Mouse (Mus musculus) limb, embryonic 12.5 days (tissue): Measurements from ENCODE around the gene Zmiz1. TPM values are rescaled to one million over a fixed set of nuclear protein-coding genes. Genes with fewer than 3 reads are reported as not detected.

Source experiments
- ATAC-seq: fragments of 200-750 bp; cut with Nextera tagmentation; 2 replicates; pipeline ENCODE4 v1.8.0; 2017; ENCODE audit warnings: low read depth, moderate TSS enrichment; ENCODE audit not compliant: insufficient number of reproducible peaks, insufficient read depth, low FRiP score, low TSS enrichment
- H3K27ac ChIP-seq: fragments of 300-500 bp; sonication (generic); 2 replicates; pipeline ENCODE4 v1.5.1; 2016; ENCODE audit warnings: mild to moderate bottlenecking, moderate library complexity
- H3K27me3 ChIP-seq: fragments of 300-500 bp; sonication (generic); 2 replicates; pipeline ENCODE4 v1.6.1; 2016; ENCODE audit warnings: mild to moderate bottlenecking, moderate library complexity
- H3K36me3 ChIP-seq: fragments of 300-500 bp; sonication (generic); 2 replicates; pipeline ENCODE4 v1.6.1; 2016; ENCODE audit warnings: mild to moderate bottlenecking, moderate library complexity
- H3K4me1 ChIP-seq: fragments of 300-500 bp; sonication (generic); replicated peaks from 2 replicates; pipeline ENCODE4 v1.6.1; 2016
- H3K4me2 ChIP-seq: fragments of 300-500 bp; sonication (generic); 2 replicates; pipeline ENCODE4 v1.6.1; 2016; ENCODE audit warnings: mild to moderate bottlenecking, moderate library complexity
- H3K4me3 ChIP-seq: fragments of 300-500 bp; sonication (generic); replicated peaks from 2 replicates; pipeline ENCODE4 v1.5.1; 2016; ENCODE audit warnings: mild to moderate bottlenecking
- H3K9ac ChIP-seq: fragments of 300-500 bp; sonication (generic); replicated peaks from 2 replicates; pipeline ENCODE4 v1.6.1; 2016; ENCODE audit warnings: mild to moderate bottlenecking, moderate library complexity
- H3K9me3 ChIP-seq: fragments of 300-500 bp; sonication (generic); 2 replicates; pipeline ENCODE4 v1.6.1; 2016; ENCODE audit warnings: mild to moderate bottlenecking, moderate library complexity
- WGBS: fragments of 180-500 bp; shearing (Covaris S2); methylation state at CpG from one replicate; pipeline ENCODE4 v1.1.7; 2016; 5-methylcytosine and 5-hydroxymethylcytosine counted together
- polyA plus RNA-seq: library from polyadenylated mRNA; unstranded; fragments of >200 nt; fragmentation: Nextera tagmentation; extraction: Ambion mirVana; gene quantifications from 2 replicates; pipeline ENCODE4 v1.2.1, GENCODE M21; 2016

Zmiz1 gene
- polyA plus RNA-seq, result 53.4 and 57.1 TPM in 2 replicates

DNA sequence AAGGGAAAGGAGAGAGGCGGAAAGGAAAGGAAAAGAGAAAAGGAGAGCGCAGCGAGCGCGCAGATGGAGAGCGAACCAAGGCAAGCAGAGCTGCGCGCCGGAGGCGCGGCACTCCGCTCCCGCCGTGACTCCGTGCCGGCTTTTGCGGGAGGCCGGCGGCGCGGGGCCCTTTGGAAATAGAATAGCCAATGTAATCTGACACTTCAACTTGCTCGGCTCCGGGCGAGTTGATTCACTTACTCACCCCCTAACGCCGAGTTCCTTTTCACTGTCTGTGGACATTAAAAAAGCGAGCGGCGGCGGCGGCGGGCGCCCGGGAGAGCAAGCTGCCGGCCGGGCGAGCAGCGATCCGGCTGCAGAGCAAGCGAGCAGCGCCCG lies at the start of gene Zmiz1:
Gene Zmiz1 (plus strand): TSS at position 170 of the 378 bp plus-strand sequence.
- Histone ChIP-seq H3K27ac (peak within 1 kb of the TSS; percentile 100), H3K4me1 (peaks cover 64% of the 10 kb centered on the region), H3K4me3 (peak within 1 kb of the TSS; percentile 99), H3K36me3 (no peaks in the 10 kb centered on the region), H3K9ac (peak within 1 kb of the TSS; percentile 99), H3K27me3 (no peaks in the 10 kb centered on the region), H3K9me3 (no peaks in the 10 kb centered on the region), H3K4me2 (peak within 1 kb of the TSS; percentile 97)
- WGBS, result under 1% methylated on average over 42 of the region's 42 CpGs
- peak; percentile 38; the same call in 1 of the 2 replicates for ATAC-seq

DNA sequence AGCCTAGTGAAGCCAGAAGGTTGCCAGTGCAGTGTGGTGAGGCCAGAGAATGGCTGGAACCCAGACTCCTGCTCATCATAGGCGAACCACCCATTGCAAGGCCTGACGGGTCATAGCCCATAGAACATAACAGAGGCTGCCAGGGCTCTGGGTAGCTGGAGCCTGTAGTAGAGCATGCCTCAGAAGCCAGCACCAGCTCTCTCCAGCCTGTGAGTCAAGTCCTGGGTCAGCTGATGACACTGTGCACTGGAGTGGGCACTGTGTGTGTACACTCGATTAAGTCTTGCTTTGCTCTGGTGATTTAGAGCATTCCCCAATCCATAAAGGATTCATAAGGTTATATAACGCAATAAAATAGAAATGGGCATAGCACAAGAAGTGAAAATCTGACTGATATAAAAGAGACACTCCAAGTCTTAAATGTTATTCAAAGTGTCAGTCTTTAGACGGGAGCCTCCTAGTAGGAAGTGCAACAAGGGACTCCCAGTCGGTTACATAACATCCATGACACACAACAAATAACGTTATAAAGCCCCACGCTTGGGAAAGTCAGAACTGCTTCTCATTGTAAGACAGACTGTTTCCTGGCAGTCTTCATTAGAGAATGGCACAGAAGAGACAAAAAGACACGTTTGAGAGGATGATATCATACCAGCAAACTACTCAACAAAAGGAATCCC lies 47.0 kb upstream of the Zmiz1 start:
- no peaks in the 10 kb centered on the region for H3K36me3 ChIP-seq
- no peak for ATAC-seq
- H3K27ac ChIP-seq, result no peak overlapping the region
- peaks cover 2% of the 10 kb centered on the region; the same call in 1 of the 2 replicates for H3K4me1 ChIP-seq
- no peak overlapping the region for H3K4me2 ChIP-seq
- H3K9me3 ChIP-seq, result no peaks in the 10 kb centered on the region
- no peaks in the 10 kb centered on the region for H3K27me3 ChIP-seq
- 88% methylated on average over 9 of the region's 9 CpGs for WGBS
- no peak overlapping the region for H3K9ac ChIP-seq
- no peak overlapping the region for H3K4me3 ChIP-seq

DNA sequence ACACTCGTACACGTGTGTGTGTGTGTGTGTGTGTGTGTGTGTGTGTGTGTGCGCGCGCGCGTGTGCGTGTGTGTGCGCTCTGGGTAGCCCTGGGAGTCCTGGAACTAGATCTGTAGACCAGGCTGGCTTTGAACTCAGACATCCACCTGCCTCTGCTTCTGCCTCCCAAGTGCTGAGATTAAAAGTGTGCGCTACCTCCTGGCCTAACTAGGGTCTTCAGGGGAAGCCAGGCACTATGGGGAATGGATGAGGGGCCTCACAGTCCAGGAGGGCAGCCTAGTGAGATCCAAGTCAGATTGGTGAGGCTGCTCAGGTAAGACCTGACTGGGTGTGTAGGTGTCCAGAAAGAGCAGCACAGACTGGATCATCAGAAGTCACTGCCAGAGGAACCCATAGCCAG lies 46.2 kb upstream of the Zmiz1 start:
- Histone ChIP-seq H3K27me3 (no peaks in the 10 kb centered on the region), H3K9ac (no peak overlapping the region), H3K27ac (no peak overlapping the region), H3K4me1 (peaks cover 4% of the 10 kb centered on the region; the same call in 1 of the 2 replicates), H3K4me3 (no peak overlapping the region), H3K36me3 (no peaks in the 10 kb centered on the region), H3K9me3 (no peaks in the 10 kb centered on the region), H3K4me2 (no peak overlapping the region)
- no peak for ATAC-seq
- 90% methylated on average over 10 of the region's 10 CpGs for WGBS

DNA sequence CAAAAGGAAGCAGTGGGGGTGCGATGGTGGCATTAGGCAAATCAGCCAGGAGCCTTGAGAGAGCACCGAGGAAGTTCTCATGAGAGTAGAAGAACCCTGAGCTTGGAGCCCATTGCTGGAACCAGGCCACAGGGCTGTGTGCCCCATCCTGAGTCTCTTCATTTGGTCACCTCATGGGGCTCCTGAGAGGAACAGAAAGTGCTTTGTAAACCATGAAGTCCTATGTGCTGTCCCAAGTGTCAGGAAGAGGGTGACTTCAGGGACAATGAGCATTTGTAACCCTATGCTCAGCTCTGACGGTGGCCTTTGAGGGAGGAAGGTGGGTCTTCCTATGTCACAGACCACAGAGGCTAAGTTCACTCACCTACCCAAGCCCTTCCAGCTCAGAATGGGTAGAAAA lies 45.5 kb upstream of the Zmiz1 start:
- 57% methylated on average over 3 of the region's 3 CpGs for WGBS
- Histone ChIP-seq H3K36me3 (no peaks in the 10 kb centered on the region), H3K4me3 (no peak overlapping the region), H3K27me3 (no peaks in the 10 kb centered on the region), H3K9ac (no peak overlapping the region), H3K4me2 (no peak overlapping the region), H3K4me1 (peaks cover 4% of the 10 kb centered on the region; the same call in 1 of the 2 replicates), H3K9me3 (no peaks in the 10 kb centered on the region), H3K27ac (no peak overlapping the region)
- ATAC-seq, result no peak

DNA sequence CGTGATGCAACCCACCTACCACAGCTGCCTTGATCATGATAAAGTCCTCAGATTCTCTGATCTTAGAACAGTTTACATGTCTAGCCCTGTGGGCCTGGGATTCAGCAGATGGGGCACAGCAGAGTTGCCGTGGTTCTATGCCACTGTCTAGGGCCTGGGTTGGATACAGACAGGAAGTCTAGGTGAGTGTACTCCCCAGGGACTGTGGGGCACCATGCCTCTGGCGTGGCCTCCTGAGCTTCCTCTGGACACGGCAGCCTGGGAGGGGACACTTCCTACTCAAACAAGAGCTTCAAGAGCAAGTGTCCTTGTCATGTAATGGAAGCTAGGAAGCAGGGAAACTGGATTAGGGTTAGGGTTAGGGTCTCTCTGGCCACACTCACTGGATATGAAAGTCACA lies 44.9 kb upstream of the Zmiz1 start:
- no peak overlapping the region for H3K9ac ChIP-seq
- 79% methylated on average over 4 of the region's 4 CpGs for WGBS
- no peaks in the 10 kb centered on the region for H3K27me3 ChIP-seq
- no peak overlapping the region for H3K4me3 ChIP-seq
- peaks cover 4% of the 10 kb centered on the region; the same call in 1 of the 2 replicates for H3K4me1 ChIP-seq
- no peaks in the 10 kb centered on the region for H3K36me3 ChIP-seq
- H3K27ac ChIP-seq, result no peak overlapping the region
- H3K4me2 ChIP-seq, result no peak overlapping the region
- no peak for ATAC-seq
- H3K9me3 ChIP-seq, result no peaks in the 10 kb centered on the region

DNA sequence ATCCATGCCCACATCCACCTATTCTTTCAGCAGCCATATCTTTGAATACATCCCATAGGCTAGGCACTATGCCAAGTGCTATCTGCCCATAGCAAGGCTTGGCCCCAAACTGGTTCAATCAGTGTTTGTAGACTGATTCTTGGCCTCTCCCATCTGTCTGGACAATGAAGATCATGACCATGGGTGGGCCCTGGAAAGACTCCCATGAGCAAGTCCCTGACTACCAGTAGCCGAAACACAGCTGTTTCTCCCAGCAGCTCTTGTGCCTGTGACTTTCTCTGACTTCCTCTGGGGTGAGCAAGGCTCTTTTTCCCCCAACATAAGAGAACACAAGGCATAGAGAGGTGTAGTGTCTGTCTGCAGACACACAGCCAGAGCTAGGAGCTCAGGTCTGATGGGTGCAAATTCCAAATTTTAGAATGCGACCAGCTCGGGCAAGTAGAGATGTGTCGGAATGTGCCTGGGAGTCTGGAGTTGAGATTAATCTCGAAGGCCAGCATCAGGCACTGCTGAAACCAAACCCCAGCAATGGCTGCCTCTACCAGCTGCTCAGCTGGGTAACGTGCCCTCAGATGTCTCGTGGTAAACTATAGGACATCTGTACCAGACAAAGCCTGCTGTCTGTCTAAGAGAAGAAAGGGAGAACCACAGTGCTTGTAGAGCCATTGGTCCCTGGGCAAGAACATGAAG lies 38.8 kb upstream of the Zmiz1 start:
- Histone ChIP-seq H3K9ac (no peak overlapping the region), H3K4me1 (peaks cover 20% of the 10 kb centered on the region), H3K27ac (0 out of 2 replicates have a peak overlapping the region, but pooled peaks have one; percentile 26), H3K27me3 (no peaks in the 10 kb centered on the region), H3K9me3 (no peaks in the 10 kb centered on the region), H3K4me2 (no peak overlapping the region), H3K4me3 (no peak overlapping the region), H3K36me3 (no peaks in the 10 kb centered on the region)
- WGBS, result 70% methylated on average over 7 of the region's 7 CpGs
- no peak for ATAC-seq

DNA sequence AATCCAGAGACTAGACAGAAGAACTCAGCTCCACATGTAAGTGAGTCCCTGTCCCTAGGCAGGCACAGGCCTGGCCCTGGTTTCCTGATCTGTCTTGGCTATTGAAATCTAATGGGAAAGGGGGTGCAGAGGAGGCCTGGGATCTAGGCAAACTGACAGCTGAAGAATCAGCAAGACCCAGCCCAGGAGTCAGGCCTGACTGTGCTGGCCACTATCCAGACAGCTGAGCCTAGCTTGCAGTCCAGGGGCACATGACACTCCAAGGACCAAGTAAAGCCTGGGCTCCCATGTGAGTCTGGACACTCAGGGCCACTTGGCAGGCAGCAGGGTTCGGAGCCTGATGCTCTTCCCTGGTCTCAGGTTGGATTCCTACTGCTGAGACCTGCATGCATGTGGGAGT lies 38.0 kb upstream of the Zmiz1 start:
- Histone ChIP-seq H3K27ac (no peak overlapping the region), H3K9me3 (no peaks in the 10 kb centered on the region), H3K4me3 (no peak overlapping the region), H3K27me3 (no peaks in the 10 kb centered on the region), H3K4me1 (peaks cover 20% of the 10 kb centered on the region), H3K36me3 (no peaks in the 10 kb centered on the region), H3K4me2 (no peak overlapping the region), H3K9ac (0 out of 2 replicates have a peak overlapping the region, but pooled peaks have one; percentile 0)
- WGBS, result 89% methylated on average over 1 of the region's 1 CpGs
- no peak for ATAC-seq

DNA sequence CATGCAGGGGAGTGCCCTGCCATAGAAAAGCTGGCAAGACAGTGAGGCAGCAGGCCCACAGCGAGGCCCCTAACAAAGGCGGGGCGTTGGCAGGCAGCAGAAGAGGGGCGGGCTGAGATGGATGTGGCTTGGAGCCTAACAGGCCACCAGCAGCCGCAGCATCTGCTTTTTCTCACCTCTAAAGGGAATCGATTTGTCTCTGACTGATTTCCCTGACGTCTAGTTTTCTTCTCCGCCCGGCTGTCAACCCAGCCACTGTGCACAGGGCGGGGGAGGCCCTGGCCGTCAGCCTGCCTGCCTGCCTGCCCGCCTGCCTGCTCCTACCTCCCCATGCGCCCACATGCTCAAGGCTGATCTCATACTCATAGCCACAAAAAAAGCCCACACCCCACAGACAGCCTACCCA lies 37.4 kb upstream of the Zmiz1 start:
- 39% methylated on average over 13 of the region's 13 CpGs for WGBS
- ATAC-seq, result no peak
- no peak overlapping the region for H3K4me3 ChIP-seq
- no peaks in the 10 kb centered on the region for H3K36me3 ChIP-seq
- no peaks in the 10 kb centered on the region for H3K9me3 ChIP-seq
- 0 out of 2 replicates have a peak overlapping the region, but pooled peaks have one; percentile 0 for H3K9ac ChIP-seq
- no peaks in the 10 kb centered on the region for H3K27me3 ChIP-seq
- peaks cover 24% of the 10 kb centered on the region for H3K4me1 ChIP-seq
- H3K4me2 ChIP-seq, result no peak overlapping the region
- H3K27ac ChIP-seq, result no peak overlapping the region

DNA sequence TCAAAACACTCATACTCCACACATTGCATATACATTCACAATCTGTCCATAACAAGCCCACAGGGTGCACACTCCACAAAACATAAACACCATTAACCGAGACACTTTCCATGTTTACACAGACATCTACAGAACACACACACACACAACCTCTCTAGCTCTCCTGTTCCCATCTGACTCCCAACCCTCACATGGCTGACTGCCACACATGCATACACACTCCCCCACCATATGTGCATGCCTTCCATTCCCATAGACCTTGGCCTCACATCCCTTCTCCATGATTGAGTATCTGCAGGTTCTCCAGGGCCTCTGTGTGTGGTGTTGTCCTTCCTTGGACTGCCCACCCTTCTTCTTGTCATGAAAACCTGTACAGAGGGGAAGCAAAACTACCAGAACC lies 36.0 kb upstream of the Zmiz1 start:
- WGBS, result 85% methylated on average over 1 of the region's 1 CpGs
- Histone ChIP-seq H3K4me1 (peaks cover 21% of the 10 kb centered on the region), H3K9me3 (no peaks in the 10 kb centered on the region), H3K27ac (no peak overlapping the region), H3K36me3 (no peaks in the 10 kb centered on the region), H3K27me3 (no peaks in the 10 kb centered on the region), H3K4me3 (no peak overlapping the region), H3K4me2 (no peak overlapping the region), H3K9ac (no peak overlapping the region)
- ATAC-seq, result no peak

DNA sequence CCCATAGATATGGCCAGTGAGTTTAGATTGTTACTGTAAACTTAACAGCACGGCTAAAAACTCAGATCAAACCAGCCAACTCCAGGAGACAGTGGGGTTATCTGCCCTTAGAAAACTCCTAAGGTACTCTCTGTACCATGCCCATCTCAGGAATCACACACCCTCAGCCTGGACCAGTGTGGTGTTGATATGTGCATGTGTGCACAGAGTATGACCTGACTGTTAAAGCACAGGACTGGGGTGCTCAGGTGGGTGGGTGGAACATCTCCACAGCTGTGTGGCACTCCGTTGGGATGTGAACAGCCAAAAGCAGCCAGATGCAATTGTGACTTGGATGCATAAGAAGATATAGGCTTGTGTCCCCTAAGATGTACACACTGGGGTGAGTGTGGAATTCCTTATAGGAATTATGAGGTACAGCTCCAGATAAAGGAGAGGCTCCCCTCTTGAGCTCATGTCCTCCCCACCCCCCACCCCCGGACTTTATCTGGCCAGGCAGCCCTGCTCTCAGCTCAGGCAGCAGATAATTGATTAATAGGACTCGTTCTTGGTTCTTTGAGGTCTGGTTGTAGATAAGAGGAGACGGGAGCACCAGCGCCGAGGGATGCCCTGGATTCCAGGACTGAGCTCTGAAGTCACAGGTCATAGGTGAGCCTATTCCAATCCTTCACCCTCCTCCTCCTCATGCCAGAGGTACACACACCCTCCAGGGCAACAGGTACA lies 35.1 kb upstream of the Zmiz1 start:
- 33% methylated on average over 7 of the region's 7 CpGs for WGBS
- Histone ChIP-seq H3K4me1 (peaks cover 21% of the 10 kb centered on the region), H3K27ac (no peak overlapping the region), H3K9ac (no peak overlapping the region), H3K9me3 (no peaks in the 10 kb centered on the region), H3K4me3 (no peak overlapping the region), H3K36me3 (no peaks in the 10 kb centered on the region), H3K4me2 (no peak overlapping the region), H3K27me3 (no peaks in the 10 kb centered on the region)
- no peak for ATAC-seq

DNA sequence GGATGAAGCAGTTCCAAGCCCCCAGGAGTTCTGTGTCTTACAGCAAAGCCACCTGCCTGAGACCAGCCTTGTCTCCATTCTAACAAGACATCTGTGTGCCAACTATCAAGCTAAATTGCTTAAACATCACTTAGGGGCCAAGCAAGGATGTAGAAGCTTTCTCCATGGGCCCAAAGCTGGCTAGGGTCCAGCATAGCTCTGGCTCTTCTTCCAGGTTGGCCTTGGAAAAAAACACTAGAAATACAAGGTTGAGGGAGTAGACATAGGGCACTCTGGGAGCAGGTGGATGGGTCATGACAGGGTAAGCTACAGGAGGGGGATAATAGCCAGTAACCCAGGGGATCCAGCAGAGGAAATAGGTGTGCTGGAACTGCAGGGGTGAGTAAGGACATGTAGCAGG lies 20.7 kb upstream of the Zmiz1 start:
- no peak overlapping the region for H3K4me3 ChIP-seq
- no peak overlapping the region for H3K27ac ChIP-seq
- no peak for ATAC-seq
- no peaks in the 10 kb centered on the region for H3K4me1 ChIP-seq
- no peaks in the 10 kb centered on the region for H3K36me3 ChIP-seq
- H3K9ac ChIP-seq, result no peak overlapping the region
- no peak overlapping the region for H3K4me2 ChIP-seq
- no peaks in the 10 kb centered on the region for H3K9me3 ChIP-seq
- H3K27me3 ChIP-seq, result no peaks in the 10 kb centered on the region
